Mouse (Mus musculus): ENCODE data around the gene Dcdc2a. TPM values are rescaled to one million over a fixed set of nuclear protein-coding genes. Genes with fewer than 3 reads are reported as not detected.

Dcdc2a gene
- polyA plus RNA-seq, 1 experiment from 2014 or later: 0.82 TPM

DNA sequence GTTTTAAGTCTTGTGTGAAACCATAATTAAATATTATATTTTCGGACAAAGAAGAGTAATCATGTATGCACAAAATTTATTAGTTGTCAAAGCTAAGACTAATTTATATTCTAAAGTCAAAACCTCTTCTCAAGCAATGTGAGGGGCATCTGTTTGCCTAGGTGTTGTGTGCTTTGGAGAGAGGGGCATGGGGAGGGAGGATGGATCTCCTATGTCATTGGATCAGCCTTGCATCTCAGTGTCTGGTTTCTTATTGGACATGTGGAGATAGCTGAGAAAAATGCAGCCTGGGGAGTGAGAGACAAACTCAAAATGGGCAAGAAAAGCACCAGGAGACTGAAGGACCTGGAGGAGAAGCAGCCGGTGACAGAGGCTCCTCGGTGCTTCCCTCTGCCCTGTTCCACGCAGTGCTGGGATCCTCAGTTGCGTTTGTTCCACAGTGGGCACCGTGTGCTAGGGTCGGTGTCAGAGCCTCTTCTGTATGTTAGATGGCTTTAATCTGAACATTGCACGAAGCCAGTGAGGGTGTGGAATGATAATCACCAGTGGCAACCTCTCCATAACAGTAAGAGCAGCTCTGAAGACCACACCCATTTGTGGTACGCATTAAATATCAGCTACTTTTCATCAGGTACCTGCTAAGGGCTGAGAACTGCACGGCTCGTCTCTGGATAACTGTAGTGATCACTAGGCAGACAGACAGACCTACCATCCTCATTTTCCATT is 133.8 kb downstream of the Dcdc2a start:
- Histone ChIP-seq H3K9me3 (no peaks in the 10 kb centered on the region), H3K36me3 (no peaks in the 10 kb centered on the region), H3K4me2 (no peak overlapping the region), H3K9ac (no peak overlapping the region), H3K4me1 (replicated peaks) (peaks cover 14% of the 10 kb centered on the region), H3K4me3 (no peak overlapping the region), H3K27me3 (no peaks in the 10 kb centered on the region), H3K27ac (replicated peaks) (no peak overlapping the region)
- ATAC-seq (ENCODE audit: low read depth): no peak
- WGBS: 85% methylated on average over 11 of the region's 11 CpGs

DNA sequence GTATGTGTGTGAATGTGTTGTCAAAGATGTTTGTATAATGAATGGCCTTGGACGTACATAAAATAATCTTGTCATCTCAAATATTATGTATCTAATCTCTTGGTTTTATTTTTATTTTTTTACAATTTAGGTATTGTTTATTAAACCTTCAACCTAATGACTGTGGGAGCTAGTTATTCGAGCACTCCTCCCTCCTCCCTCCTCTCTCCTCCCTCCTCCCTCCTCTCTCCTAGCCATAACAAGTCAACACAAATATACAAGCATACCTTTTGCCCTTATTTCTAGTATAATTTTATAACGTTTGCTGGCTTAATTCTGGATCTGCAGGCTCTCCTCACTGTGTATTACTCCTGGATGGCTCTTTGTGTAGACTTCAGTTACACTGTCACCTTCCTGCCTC is 134.4 kb downstream of the Dcdc2a start:
- ATAC-seq (ENCODE audit: low read depth): no peak
- 80% methylated on average over 3 of the region's 3 CpGs for WGBS
- no peak overlapping the region for H3K4me3 ChIP-seq
- no peaks in the 10 kb centered on the region for H3K36me3 ChIP-seq
- peaks cover 14% of the 10 kb centered on the region for H3K4me1 ChIP-seq (replicated peaks)
- no peak overlapping the region for H3K27ac ChIP-seq (replicated peaks)
- H3K4me2 ChIP-seq: no peak overlapping the region
- no peaks in the 10 kb centered on the region for H3K27me3 ChIP-seq
- H3K9me3 ChIP-seq: no peaks in the 10 kb centered on the region
- H3K9ac ChIP-seq: no peak overlapping the region

DNA sequence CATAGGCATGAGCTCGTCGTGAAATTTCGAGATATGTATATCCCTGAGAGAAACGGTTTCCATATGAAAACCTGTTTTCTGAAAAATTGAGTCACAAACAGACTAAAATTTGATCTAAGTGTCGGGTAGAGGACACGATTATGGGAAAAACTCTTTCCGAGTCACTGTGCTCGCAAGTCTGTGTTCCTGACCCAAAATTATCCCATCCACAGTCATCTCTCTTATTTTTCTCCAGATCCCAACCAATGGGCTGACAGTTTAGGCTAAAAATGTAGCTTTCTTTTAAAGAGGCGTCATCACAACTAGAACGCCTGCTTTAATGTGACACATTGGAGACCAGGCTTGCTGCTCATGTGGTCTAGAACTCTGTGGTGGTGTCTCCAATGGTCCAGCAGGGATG is 139.9 kb downstream of the Dcdc2a start:
- H3K27ac ChIP-seq (replicated peaks): no peak overlapping the region
- no peak for ATAC-seq (ENCODE audit: low read depth)
- H3K4me3 ChIP-seq: no peak overlapping the region
- no peaks in the 10 kb centered on the region for H3K36me3 ChIP-seq
- H3K9ac ChIP-seq: no peak overlapping the region
- WGBS: 93% methylated on average over 10 of the region's 10 CpGs
- no peak overlapping the region for H3K4me2 ChIP-seq
- no peaks in the 10 kb centered on the region for H3K9me3 ChIP-seq
- H3K27me3 ChIP-seq: no peaks in the 10 kb centered on the region
- no peaks in the 10 kb centered on the region for H3K4me1 ChIP-seq (replicated peaks)

DNA sequence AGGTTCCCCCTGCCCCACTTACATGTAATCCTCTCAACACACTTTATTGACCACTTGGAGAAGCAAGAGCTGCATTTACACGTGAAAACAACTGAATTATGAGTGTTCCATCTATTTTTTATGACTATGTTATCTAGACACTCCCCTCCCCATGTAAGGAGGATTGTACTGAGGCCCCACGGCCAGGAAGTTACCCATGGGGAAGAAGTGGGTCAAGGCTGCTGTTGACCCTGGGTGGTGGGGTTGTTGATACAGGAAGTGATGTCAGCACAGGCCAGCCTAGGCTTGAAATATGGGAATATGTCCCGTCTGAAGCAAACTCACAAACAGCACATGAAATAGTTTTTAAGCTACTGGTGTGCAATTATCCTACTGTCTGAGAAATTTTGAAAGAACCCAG is 144.1 kb downstream of the Dcdc2a start:
- Histone ChIP-seq H3K9me3 (no peaks in the 10 kb centered on the region), H3K4me2 (no peak overlapping the region), H3K4me3 (no peak overlapping the region), H3K36me3 (no peaks in the 10 kb centered on the region), H3K27ac (replicated peaks) (no peak overlapping the region), H3K4me1 (replicated peaks) (no peaks in the 10 kb centered on the region), H3K9ac (no peak overlapping the region), H3K27me3 (no peaks in the 10 kb centered on the region)
- 53% methylated on average over 3 of the region's 3 CpGs for WGBS
- ATAC-seq (ENCODE audit: low read depth): no peak

DNA sequence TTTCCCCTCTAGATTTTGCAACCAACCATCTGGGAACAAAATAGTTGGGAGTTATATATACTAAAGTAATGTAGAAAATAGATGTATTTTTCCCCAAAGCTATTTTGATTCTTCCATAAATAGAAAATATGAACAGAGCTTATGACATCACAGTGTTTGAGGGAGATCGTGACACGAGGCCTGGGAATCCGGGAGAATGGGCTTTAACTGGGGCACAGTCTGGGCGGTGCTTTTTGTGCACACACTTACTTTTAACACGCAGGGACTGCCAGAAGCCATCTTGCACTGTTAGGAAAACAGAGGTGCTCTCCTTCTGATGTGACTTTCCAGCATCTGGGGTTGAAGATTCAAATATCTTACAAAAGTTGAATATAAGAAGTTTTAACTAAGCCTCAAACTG is 151.1 kb downstream of the Dcdc2a start:
- H3K4me2 ChIP-seq: no peak overlapping the region
- 91% methylated on average over 5 of the region's 5 CpGs for WGBS
- ATAC-seq (ENCODE audit: low read depth): no peak
- no peak overlapping the region for H3K27ac ChIP-seq (replicated peaks)
- H3K27me3 ChIP-seq: no peaks in the 10 kb centered on the region
- no peak overlapping the region for H3K9ac ChIP-seq
- no peak overlapping the region for H3K4me3 ChIP-seq
- H3K36me3 ChIP-seq: no peaks in the 10 kb centered on the region
- H3K4me1 ChIP-seq (replicated peaks): no peaks in the 10 kb centered on the region
- H3K9me3 ChIP-seq: no peaks in the 10 kb centered on the region

DNA sequence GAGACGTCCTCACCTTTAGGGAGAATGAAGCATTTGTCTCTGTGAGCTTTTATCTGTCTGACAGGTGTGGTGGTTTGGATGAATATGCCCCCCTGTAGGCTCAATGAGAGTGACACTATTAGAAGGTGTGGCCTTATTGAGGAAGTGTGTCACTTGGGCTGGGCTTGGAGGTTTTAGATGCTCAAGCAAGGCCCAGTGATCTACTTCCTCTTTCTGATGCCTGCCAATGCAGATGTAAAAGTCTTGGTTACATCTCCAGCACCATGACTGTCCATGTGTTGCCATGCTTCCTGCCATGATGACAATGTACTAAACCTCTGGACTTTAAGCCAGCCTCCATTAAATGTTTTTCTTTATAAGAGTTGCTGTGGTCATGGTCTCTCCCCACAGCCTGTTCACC is 162.6 kb downstream of the Dcdc2a start:
- H3K27me3 ChIP-seq: no peaks in the 10 kb centered on the region
- no peak overlapping the region for H3K4me3 ChIP-seq
- no peak overlapping the region for H3K27ac ChIP-seq (replicated peaks)
- no peak overlapping the region for H3K9ac ChIP-seq
- H3K36me3 ChIP-seq: no peaks in the 10 kb centered on the region
- no peak for ATAC-seq (ENCODE audit: low read depth)
- WGBS: 89% methylated on average over 1 of the region's 1 CpGs
- no peaks in the 10 kb centered on the region for H3K9me3 ChIP-seq
- H3K4me2 ChIP-seq: no peak overlapping the region
- no peaks in the 10 kb centered on the region for H3K4me1 ChIP-seq (replicated peaks)

DNA sequence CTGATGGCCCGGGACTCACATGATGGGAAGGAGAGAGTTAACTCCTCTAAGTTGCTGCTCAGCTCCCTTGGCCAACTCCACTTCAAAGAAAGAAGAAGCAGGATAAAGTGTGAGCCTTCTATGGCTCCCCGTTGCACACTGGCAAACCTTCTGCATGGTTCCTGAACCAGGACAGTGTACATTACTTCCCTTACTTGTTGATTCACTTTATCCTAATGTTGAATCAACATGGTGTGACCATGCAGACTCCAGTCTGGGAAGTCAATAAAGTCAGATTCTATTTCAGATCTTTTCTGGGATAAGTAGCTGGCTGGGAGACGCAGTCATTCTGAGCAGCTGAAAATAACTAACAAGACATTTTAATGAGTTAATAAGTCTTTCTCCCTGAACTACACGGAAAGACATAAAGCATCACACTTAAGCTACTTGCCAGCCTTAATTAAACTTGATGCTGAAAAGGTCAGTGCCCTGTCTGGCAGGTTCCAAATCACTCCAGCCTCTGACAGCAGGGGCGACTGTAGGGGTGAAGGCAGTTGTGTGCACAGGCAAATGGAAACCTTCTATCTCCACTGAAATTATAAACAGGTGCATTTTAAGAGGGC is 164.5 kb downstream of the Dcdc2a start:
- Histone ChIP-seq H3K36me3 (no peaks in the 10 kb centered on the region), H3K4me2 (no peak overlapping the region), H3K27me3 (no peaks in the 10 kb centered on the region), H3K4me3 (no peak overlapping the region), H3K9ac (no peak overlapping the region), H3K27ac (replicated peaks) (no peak overlapping the region), H3K4me1 (replicated peaks) (no peaks in the 10 kb centered on the region), H3K9me3 (no peaks in the 10 kb centered on the region)
- 74% methylated on average over 5 of the region's 5 CpGs for WGBS
- no peak for ATAC-seq (ENCODE audit: low read depth)

DNA sequence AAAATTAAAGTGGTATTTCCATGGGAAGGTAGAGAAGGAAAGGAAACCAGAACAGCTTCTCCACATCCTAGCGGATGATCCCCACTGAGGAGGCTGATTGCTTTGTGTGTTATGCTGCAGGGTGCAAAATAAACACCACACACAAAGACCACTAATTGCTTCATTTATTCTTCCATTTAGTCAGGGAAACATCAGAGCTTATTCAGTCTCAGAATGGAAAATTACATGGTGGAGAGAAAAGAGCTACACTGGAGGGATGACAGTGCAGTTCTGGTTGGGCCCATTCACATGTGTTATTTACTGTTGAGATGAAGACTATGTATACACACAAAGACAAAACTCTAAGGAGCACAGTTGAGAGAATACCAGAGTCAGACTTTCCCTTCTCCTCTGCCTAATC is 196.1 kb downstream of the Dcdc2a start:
- Histone ChIP-seq H3K27me3 (no peaks in the 10 kb centered on the region), H3K4me2 (no peak overlapping the region), H3K4me1 (replicated peaks) (no peaks in the 10 kb centered on the region), H3K36me3 (no peaks in the 10 kb centered on the region), H3K27ac (replicated peaks) (no peak overlapping the region), H3K9me3 (no peaks in the 10 kb centered on the region), H3K4me3 (no peak overlapping the region), H3K9ac (no peak overlapping the region)
- ATAC-seq (ENCODE audit: low read depth): no peak
- whole genome bisulfite sequencing: 54% methylated on average over 1 of the region's 1 CpGs

DNA sequence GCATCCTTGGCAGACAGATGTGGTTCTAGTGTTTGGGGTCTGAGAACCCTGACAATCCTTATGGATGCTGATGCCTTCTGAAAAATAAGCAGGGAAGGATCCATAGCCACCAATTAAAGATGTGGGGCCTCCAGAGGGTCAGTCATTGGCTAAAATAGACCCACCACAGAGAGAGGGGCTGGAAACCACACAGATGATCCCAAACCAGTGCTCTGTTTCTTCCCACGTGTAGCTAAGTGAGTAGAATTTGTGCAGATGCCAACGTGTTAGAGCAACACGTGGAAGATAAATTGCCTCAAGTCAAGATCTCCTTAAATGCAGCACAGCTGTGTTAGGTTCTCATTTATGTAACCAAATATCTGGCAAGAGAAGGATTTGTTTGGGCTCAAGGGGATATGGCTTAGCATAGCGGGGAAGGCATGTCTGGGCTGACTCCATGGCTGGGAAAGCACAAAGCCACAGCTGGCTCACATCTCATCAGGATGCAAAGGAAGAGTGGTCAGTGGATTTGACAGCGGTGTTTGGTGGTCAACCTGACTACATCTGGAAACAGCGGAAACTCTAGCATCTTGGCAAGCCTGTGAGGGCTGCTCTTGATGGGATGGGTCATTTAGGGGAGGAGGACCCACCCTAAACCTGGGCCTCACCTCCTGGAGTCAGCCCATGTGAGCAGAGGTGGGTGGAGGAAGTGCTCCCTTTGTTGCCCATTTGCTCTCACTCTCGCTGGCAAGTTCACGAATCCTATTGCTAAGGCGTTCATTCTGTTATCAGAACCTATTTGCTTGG is 198.9 kb downstream of the Dcdc2a start:
- Histone ChIP-seq H3K9me3 (no peaks in the 10 kb centered on the region), H3K4me3 (no peak overlapping the region), H3K9ac (no peak overlapping the region), H3K36me3 (no peaks in the 10 kb centered on the region), H3K27ac (replicated peaks) (no peak overlapping the region), H3K27me3 (no peaks in the 10 kb centered on the region), H3K4me1 (replicated peaks) (no peaks in the 10 kb centered on the region), H3K4me2 (no peak overlapping the region)
- 78% methylated on average over 9 of the region's 9 CpGs for WGBS
- ATAC-seq (ENCODE audit: low read depth): no peak

DNA sequence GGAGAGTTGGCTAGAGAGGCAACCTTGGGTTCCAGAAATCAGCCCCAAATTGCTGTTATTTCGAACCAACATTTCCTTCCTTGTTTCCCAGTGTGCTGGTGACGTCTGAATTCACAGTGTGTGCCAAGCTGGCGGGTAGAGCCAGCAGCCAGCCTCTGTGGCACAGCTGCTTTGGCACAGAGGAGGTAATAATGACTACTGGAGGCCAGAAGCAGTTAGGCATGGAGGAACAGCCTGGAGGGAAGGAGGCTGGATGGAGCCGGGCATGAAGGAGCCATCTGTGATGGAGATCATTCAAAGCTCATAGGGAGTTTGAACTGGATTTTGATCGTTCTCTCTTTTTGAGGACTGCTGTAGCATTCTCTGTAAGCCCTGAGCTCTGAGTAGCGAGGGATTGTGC is 201.8 kb downstream of the Dcdc2a start:
- no peaks in the 10 kb centered on the region for H3K36me3 ChIP-seq
- H3K4me2 ChIP-seq: no peak overlapping the region
- H3K27me3 ChIP-seq: no peaks in the 10 kb centered on the region
- no peak overlapping the region for H3K9ac ChIP-seq
- WGBS: 76% methylated on average over 6 of the region's 6 CpGs
- no peaks in the 10 kb centered on the region for H3K4me1 ChIP-seq (replicated peaks)
- no peaks in the 10 kb centered on the region for H3K9me3 ChIP-seq
- peak; percentile 68 for ATAC-seq (ENCODE audit: low read depth)
- H3K4me3 ChIP-seq: no peak overlapping the region
- H3K27ac ChIP-seq (replicated peaks): no peak overlapping the region
